Mouse (Mus musculus): ENCODE measurements around the gene Gm13723. TPM values are rescaled to one million over a fixed set of nuclear protein-coding genes. Genes with fewer than 3 reads are reported as not detected.

Gene Gm13723
- not detected in 2 replicates for polyA plus RNA-seq (2015; fragmentation: Nextera tagmentation; extraction: Ambion mirVana)

- Histone ChIP-seq H3K27ac (ENCODE audit: low read length) (no peak within 1 kb of the TSS), H3K4me3 (ENCODE audit: low read length) (no peak within 1 kb of the TSS), H3K9me3 (ENCODE audit: control insufficient read depth, low read length) (no peaks in the 10 kb centered on the region), H3K27me3 (ENCODE audit: control insufficient read depth, insufficient read depth, low read depth, low read length) (no peaks in the 10 kb centered on the region), H3K4me1 (replicated peaks; ENCODE audit: control insufficient read depth, insufficient read depth, low read length) (no peaks in the 10 kb centered on the region), H3K36me3 (ENCODE audit: control insufficient read depth, insufficient read depth, low read length) (no peaks in the 10 kb centered on the region), H3K9ac (ENCODE audit: low read length) (no peak within 1 kb of the TSS), H3K4me2 (ENCODE audit: low read depth, low read length) (no peak within 1 kb of the TSS)
- 23% methylated on average over 1 of the region's 1 CpGs for WGBS
- no peak for ATAC-seq (ENCODE audit: low read depth)
Measured at GRCm38 (mm10) chr2:86874702-86875101, at the start of gene Gm13723. TSS of gene Gm13723 (minus strand) at chr2:86874802.

GRCm38 (mm10) chr2:86905647-86906046 lies 31.0 kb upstream of the Gm13723 start:
- WGBS, result 70% methylated on average over 2 of the region's 2 CpGs
- Histone ChIP-seq H3K4me1 (replicated peaks; ENCODE audit: control insufficient read depth, insufficient read depth, low read length) (no peaks in the 10 kb centered on the region), H3K36me3 (ENCODE audit: control insufficient read depth, insufficient read depth, low read length) (no peaks in the 10 kb centered on the region), H3K9ac (ENCODE audit: low read length) (no peak overlapping the region), H3K4me2 (ENCODE audit: low read depth, low read length) (no peak overlapping the region), H3K4me3 (ENCODE audit: low read length) (no peak overlapping the region), H3K27ac (ENCODE audit: low read length) (no peak overlapping the region), H3K27me3 (ENCODE audit: control insufficient read depth, insufficient read depth, low read depth, low read length) (no peaks in the 10 kb centered on the region), H3K9me3 (ENCODE audit: control insufficient read depth, low read length) (no peaks in the 10 kb centered on the region)
- ATAC-seq (ENCODE audit: low read depth), result no peak

DNA sequence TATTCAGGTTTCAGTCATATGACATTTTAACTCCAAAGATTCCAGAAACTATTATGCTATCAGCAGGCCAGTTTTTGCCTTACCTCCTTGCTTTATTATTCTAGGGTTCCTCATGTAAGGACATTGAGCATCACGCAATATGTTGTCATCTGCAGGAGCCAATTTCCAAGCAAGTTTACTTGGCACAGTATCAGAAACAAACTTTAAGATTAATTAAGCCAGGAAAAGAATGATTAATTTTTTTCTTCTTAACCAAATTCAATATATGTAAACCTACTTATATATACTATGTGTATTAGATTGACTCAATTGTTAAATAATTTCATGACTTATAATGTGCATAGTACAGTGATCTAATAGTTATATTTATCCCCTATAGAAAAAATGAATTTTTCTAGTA lies 17.5 kb upstream of the Gm13723 start, which contains the start of gene Olfr1097:
Gene Olfr1097 (minus strand): TSS at position 101 of the 400 bp plus-strand sequence.
- ATAC-seq (ENCODE audit: low read depth), result no peak
- H3K9me3 ChIP-seq (ENCODE audit: control insufficient read depth, low read length), result no peaks in the 10 kb centered on the region
- WGBS, result 95% methylated on average over 1 of the region's 1 CpGs
- H3K36me3 ChIP-seq (ENCODE audit: control insufficient read depth, insufficient read depth, low read length), result no peaks in the 10 kb centered on the region
- H3K9ac ChIP-seq (ENCODE audit: low read length), result no peak within 1 kb of the TSS
- no peaks in the 10 kb centered on the region for H3K4me1 ChIP-seq (replicated peaks; ENCODE audit: control insufficient read depth, insufficient read depth, low read length)
- no peaks in the 10 kb centered on the region for H3K27me3 ChIP-seq (ENCODE audit: control insufficient read depth, insufficient read depth, low read depth, low read length)
- H3K4me3 ChIP-seq (ENCODE audit: low read length), result no peak within 1 kb of the TSS
- H3K4me2 ChIP-seq (ENCODE audit: low read depth, low read length), result no peak within 1 kb of the TSS
- no peak within 1 kb of the TSS for H3K27ac ChIP-seq (ENCODE audit: low read length)

DNA sequence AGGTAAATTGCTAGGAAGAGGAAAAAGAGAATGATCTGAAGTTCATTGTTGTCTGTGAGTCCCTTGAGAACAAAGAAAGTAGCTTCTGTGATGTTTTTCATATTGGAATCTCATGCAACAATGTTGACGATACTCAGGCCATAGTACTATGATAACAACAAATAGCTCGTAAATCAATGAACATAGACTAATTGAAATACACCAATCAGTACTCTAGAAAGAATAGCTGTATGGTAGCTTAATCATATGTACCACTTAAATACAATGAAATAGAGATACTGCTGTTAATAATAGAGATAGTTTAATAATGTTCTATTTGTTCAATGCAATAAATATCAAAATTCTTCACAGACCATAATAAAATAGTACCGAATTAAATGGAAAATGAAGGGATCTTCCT lies 23.0 kb downstream of the Gm13723 start, which contains the start of gene Olfr1095:
Gene Olfr1095 (minus strand): TSS at position 101 of the 400 bp plus-strand sequence.
- Histone ChIP-seq H3K27ac (ENCODE audit: low read length) (no peak within 1 kb of the TSS), H3K9me3 (ENCODE audit: control insufficient read depth, low read length) (no peaks in the 10 kb centered on the region), H3K4me1 (replicated peaks; ENCODE audit: control insufficient read depth, insufficient read depth, low read length) (no peaks in the 10 kb centered on the region), H3K36me3 (ENCODE audit: control insufficient read depth, insufficient read depth, low read length) (no peaks in the 10 kb centered on the region), H3K27me3 (ENCODE audit: control insufficient read depth, insufficient read depth, low read depth, low read length) (no peaks in the 10 kb centered on the region), H3K9ac (ENCODE audit: low read length) (no peak within 1 kb of the TSS), H3K4me3 (ENCODE audit: low read length) (no peak within 1 kb of the TSS), H3K4me2 (ENCODE audit: low read depth, low read length) (no peak within 1 kb of the TSS)
- ATAC-seq (ENCODE audit: low read depth), result no peak
- 83% methylated on average over 3 of the region's 3 CpGs for WGBS

GRCm38 (mm10) chr2:86824363-86824762 lies 50.2 kb downstream of the Gm13723 start, which contains the start of gene Olfr1094:
TSS of gene Olfr1094 (plus strand) at chr2:86824663.
- ATAC-seq (ENCODE audit: low read depth), result no peak
- no peaks in the 10 kb centered on the region for H3K4me1 ChIP-seq (replicated peaks; ENCODE audit: control insufficient read depth, insufficient read depth, low read length)
- no peaks in the 10 kb centered on the region for H3K27me3 ChIP-seq (ENCODE audit: control insufficient read depth, insufficient read depth, low read depth, low read length)
- no peak within 1 kb of the TSS for H3K4me2 ChIP-seq (ENCODE audit: low read depth, low read length)
- no peak within 1 kb of the TSS for H3K4me3 ChIP-seq (ENCODE audit: low read length)
- no peaks in the 10 kb centered on the region for H3K9me3 ChIP-seq (ENCODE audit: control insufficient read depth, low read length)
- H3K9ac ChIP-seq (ENCODE audit: low read length), result no peak within 1 kb of the TSS
- no peak within 1 kb of the TSS for H3K27ac ChIP-seq (ENCODE audit: low read length)
- H3K36me3 ChIP-seq (ENCODE audit: control insufficient read depth, insufficient read depth, low read length), result no peaks in the 10 kb centered on the region

Other genes with a start within 250 kb of the Gm13723 start
- gene Olfr1084, start 235.1 kb downstream of the Gm13723 start, polyA plus RNA-seq (2015; fragmentation: Nextera tagmentation; extraction: Ambion mirVana), result not detected in 2 replicates
- not detected in 2 replicates for gene Olfr1085, start 212.8 kb downstream of the Gm13723 start, polyA plus RNA-seq (2015; fragmentation: Nextera tagmentation; extraction: Ambion mirVana)
- not detected in 2 replicates for gene Olfr1086, start 194.7 kb downstream of the Gm13723 start, polyA plus RNA-seq (2015; fragmentation: Nextera tagmentation; extraction: Ambion mirVana)
- not detected in 2 replicates for gene Olfr1087, start 176.4 kb downstream of the Gm13723 start, polyA plus RNA-seq (2015; fragmentation: Nextera tagmentation; extraction: Ambion mirVana)
- gene Olfr1089, start 141.1 kb downstream of the Gm13723 start, polyA plus RNA-seq (2015; fragmentation: Nextera tagmentation; extraction: Ambion mirVana), result not detected in 2 replicates
- gene Olfr1090, start 115.8 kb downstream of the Gm13723 start, polyA plus RNA-seq (2015; fragmentation: Nextera tagmentation; extraction: Ambion mirVana), result not detected in 2 replicates
- gene Olfr1093, start 92.3 kb downstream of the Gm13723 start, polyA plus RNA-seq (2015; fragmentation: Nextera tagmentation; extraction: Ambion mirVana), result not detected in 2 replicates
- gene Olfr141, start 64.8 kb downstream of the Gm13723 start, polyA plus RNA-seq (2015; fragmentation: Nextera tagmentation; extraction: Ambion mirVana), result not detected in 2 replicates
- not detected in 2 replicates for gene Olfr1094, start 50.1 kb downstream of the Gm13723 start, polyA plus RNA-seq (2015; fragmentation: Nextera tagmentation; extraction: Ambion mirVana)
- gene Olfr1095, start 23.1 kb downstream of the Gm13723 start, polyA plus RNA-seq (2015; fragmentation: Nextera tagmentation; extraction: Ambion mirVana), result not detected in 2 replicates
- not detected in 2 replicates for gene Olfr1097, start 17.4 kb upstream of the Gm13723 start, polyA plus RNA-seq (2015; fragmentation: Nextera tagmentation; extraction: Ambion mirVana)
- gene Olfr1098, start 49.7 kb upstream of the Gm13723 start, polyA plus RNA-seq (2015; fragmentation: Nextera tagmentation; extraction: Ambion mirVana), result not detected in 2 replicates
- not detected in 2 replicates for gene Olfr1099, start 85.9 kb upstream of the Gm13723 start, polyA plus RNA-seq (2015; fragmentation: Nextera tagmentation; extraction: Ambion mirVana)
- gene Olfr1100, start 105.2 kb upstream of the Gm13723 start, polyA plus RNA-seq (2015; fragmentation: Nextera tagmentation; extraction: Ambion mirVana), result not detected in 2 replicates
- gene Olfr1101, start 116.4 kb upstream of the Gm13723 start, polyA plus RNA-seq (2015; fragmentation: Nextera tagmentation; extraction: Ambion mirVana), result not detected in 2 replicates
- gene Olfr1102, start 123.6 kb upstream of the Gm13723 start, polyA plus RNA-seq (2015; fragmentation: Nextera tagmentation; extraction: Ambion mirVana), result not detected in 2 replicates
- gene Olfr1104, start 152.3 kb upstream of the Gm13723 start, polyA plus RNA-seq (2015; fragmentation: Nextera tagmentation; extraction: Ambion mirVana), result not detected in 2 replicates
- gene Olfr1105, start 161.7 kb upstream of the Gm13723 start, polyA plus RNA-seq (2015; fragmentation: Nextera tagmentation; extraction: Ambion mirVana), result not detected in 2 replicates
- not detected in 2 replicates for gene Olfr1106, start 177.5 kb upstream of the Gm13723 start, polyA plus RNA-seq (2015; fragmentation: Nextera tagmentation; extraction: Ambion mirVana)
- gene Olfr1107, start 201.0 kb upstream of the Gm13723 start, polyA plus RNA-seq (2015; fragmentation: Nextera tagmentation; extraction: Ambion mirVana), result not detected in 2 replicates
- gene Olfr1109, start 221.2 kb upstream of the Gm13723 start, polyA plus RNA-seq (2015; fragmentation: Nextera tagmentation; extraction: Ambion mirVana), result not detected in 2 replicates
- gene Olfr259, start 239.8 kb upstream of the Gm13723 start, polyA plus RNA-seq (2015; fragmentation: Nextera tagmentation; extraction: Ambion mirVana), result not detected in 2 replicates

Data from lung, embryonic 16.5 days (tissue).